Mouse (Mus musculus): ENCODE results near the gene Cd2. TPM values are rescaled to one million over a fixed set of nuclear protein-coding genes. Genes with fewer than 3 reads are reported as not detected.

Cd2 gene
- polyA plus RNA-seq, 1 experiment from 2014 or later = not detected

- no peaks in the 10 kb centered on the region for H3K36me3 ChIP-seq (ENCODE audit: control insufficient read depth, insufficient read depth)
- TF ChIP-seq CTCF (IDR thresholded peaks at IDR 0.05; ENCODE audit: low read depth) = no peak
- H3K4me3 ChIP-seq (ENCODE audit: low read depth, low read length) = no peak overlapping the region
- WGBS = 93% methylated on average over 5 of the region's 5 CpGs
- no peaks in the 10 kb centered on the region for H3K4me1 ChIP-seq (replicated peaks; ENCODE audit: control insufficient read depth, insufficient read depth, low read length)
- H3K4me2 ChIP-seq (replicated peaks; ENCODE audit: low read depth) = no peak overlapping the region
- no peak for ATAC-seq
- no peak overlapping the region for H3K27ac ChIP-seq (ENCODE audit: low read depth, low read length)
- no peak overlapping the region for H3K9ac ChIP-seq (ENCODE audit: low read depth, low read length)
- no peaks in the 10 kb centered on the region for H3K9me3 ChIP-seq (ENCODE audit: control insufficient read depth)
- no peaks in the 10 kb centered on the region for H3K27me3 ChIP-seq (replicated peaks; ENCODE audit: control insufficient read depth, insufficient read depth, low read length)
These were observed 16.9 kb downstream of the Cd2 start for GRCm38 (mm10) chr3:101270833-101271232.

GRCm38 (mm10) chr3:101268361-101268760, 19.4 kb downstream of the Cd2 start:
- WGBS = 87% methylated on average over 7 of the region's 7 CpGs
- Histone ChIP-seq H3K9me3 (ENCODE audit: control insufficient read depth) (no peaks in the 10 kb centered on the region), H3K9ac (ENCODE audit: low read depth, low read length) (no peak overlapping the region), H3K4me1 (replicated peaks; ENCODE audit: control insufficient read depth, insufficient read depth, low read length) (no peaks in the 10 kb centered on the region), H3K36me3 (ENCODE audit: control insufficient read depth, insufficient read depth) (no peaks in the 10 kb centered on the region), H3K4me2 (replicated peaks; ENCODE audit: low read depth) (no peak overlapping the region), H3K27me3 (replicated peaks; ENCODE audit: control insufficient read depth, insufficient read depth, low read length) (no peaks in the 10 kb centered on the region), H3K27ac (ENCODE audit: low read depth, low read length) (no peak overlapping the region), H3K4me3 (ENCODE audit: low read depth, low read length) (no peak overlapping the region)
- TF ChIP-seq CTCF (IDR thresholded peaks at IDR 0.05; ENCODE audit: low read depth) = no peak
- ATAC-seq = no peak

- Histone ChIP-seq H3K4me3 (ENCODE audit: low read depth, low read length) (no peak overlapping the region), H3K27ac (ENCODE audit: low read depth, low read length) (no peak overlapping the region), H3K36me3 (ENCODE audit: control insufficient read depth, insufficient read depth) (no peaks in the 10 kb centered on the region), H3K4me2 (replicated peaks; ENCODE audit: low read depth) (no peak overlapping the region), H3K27me3 (replicated peaks; ENCODE audit: control insufficient read depth, insufficient read depth, low read length) (no peaks in the 10 kb centered on the region), H3K4me1 (replicated peaks; ENCODE audit: control insufficient read depth, insufficient read depth, low read length) (no peaks in the 10 kb centered on the region), H3K9ac (ENCODE audit: low read depth, low read length) (no peak overlapping the region), H3K9me3 (ENCODE audit: control insufficient read depth) (no peaks in the 10 kb centered on the region)
- WGBS = 87% methylated on average over 3 of the region's 3 CpGs
- no peak for ATAC-seq
- TF ChIP-seq CTCF (IDR thresholded peaks at IDR 0.05; ENCODE audit: low read depth) = no peak
These were observed 22.1 kb downstream of the Cd2 start for GRCm38 (mm10) chr3:101265561-101266091.

- Histone ChIP-seq H3K4me2 (replicated peaks; ENCODE audit: low read depth) (no peak overlapping the region), H3K27ac (ENCODE audit: low read depth, low read length) (no peak overlapping the region), H3K36me3 (ENCODE audit: control insufficient read depth, insufficient read depth) (no peaks in the 10 kb centered on the region), H3K27me3 (replicated peaks; ENCODE audit: control insufficient read depth, insufficient read depth, low read length) (no peaks in the 10 kb centered on the region), H3K9me3 (ENCODE audit: control insufficient read depth) (no peaks in the 10 kb centered on the region), H3K4me1 (replicated peaks; ENCODE audit: control insufficient read depth, insufficient read depth, low read length) (no peaks in the 10 kb centered on the region), H3K4me3 (ENCODE audit: low read depth, low read length) (no peak overlapping the region), H3K9ac (ENCODE audit: low read depth, low read length) (no peak overlapping the region)
- no peak for ATAC-seq
- TF ChIP-seq CTCF (IDR thresholded peaks at IDR 0.05; ENCODE audit: low read depth) = no peak
- 60% methylated on average over 2 of the region's 2 CpGs for WGBS
These were observed 28.8 kb downstream of the Cd2 start for GRCm38 (mm10) chr3:101258976-101259375.

- Histone ChIP-seq H3K36me3 (ENCODE audit: control insufficient read depth, insufficient read depth) (no peaks in the 10 kb centered on the region), H3K27ac (ENCODE audit: low read depth, low read length) (no peak overlapping the region), H3K4me1 (replicated peaks; ENCODE audit: control insufficient read depth, insufficient read depth, low read length) (no peaks in the 10 kb centered on the region), H3K9me3 (ENCODE audit: control insufficient read depth) (no peaks in the 10 kb centered on the region), H3K9ac (ENCODE audit: low read depth, low read length) (no peak overlapping the region), H3K4me2 (replicated peaks; ENCODE audit: low read depth) (no peak overlapping the region), H3K27me3 (replicated peaks; ENCODE audit: control insufficient read depth, insufficient read depth, low read length) (no peaks in the 10 kb centered on the region), H3K4me3 (ENCODE audit: low read depth, low read length) (no peak overlapping the region)
- 61% methylated on average over 8 of the region's 8 CpGs for WGBS
- no peak for ATAC-seq
- no peak for TF ChIP-seq CTCF (IDR thresholded peaks at IDR 0.05; ENCODE audit: low read depth)
These were observed 31.6 kb downstream of the Cd2 start for GRCm38 (mm10) chr3:101256090-101256489.

- ATAC-seq = no peak
These were observed 35.6 kb downstream of the Cd2 start for GRCm38 (mm10) chr3:101252141-101252540.

GRCm38 (mm10) chr3:101249846-101250245, 37.9 kb downstream of the Cd2 start:
- Histone ChIP-seq H3K9me3 (ENCODE audit: control insufficient read depth) (no peaks in the 10 kb centered on the region), H3K27ac (ENCODE audit: low read depth, low read length) (no peak overlapping the region), H3K36me3 (ENCODE audit: control insufficient read depth, insufficient read depth) (no peaks in the 10 kb centered on the region), H3K9ac (ENCODE audit: low read depth, low read length) (no peak overlapping the region), H3K4me3 (ENCODE audit: low read depth, low read length) (no peak overlapping the region), H3K27me3 (replicated peaks; ENCODE audit: control insufficient read depth, insufficient read depth, low read length) (no peaks in the 10 kb centered on the region), H3K4me1 (replicated peaks; ENCODE audit: control insufficient read depth, insufficient read depth, low read length) (no peaks in the 10 kb centered on the region), H3K4me2 (replicated peaks; ENCODE audit: low read depth) (no peak overlapping the region)
- ATAC-seq = no peak
- 88% methylated on average over 6 of the region's 6 CpGs for WGBS
- no peak for TF ChIP-seq CTCF (IDR thresholded peaks at IDR 0.05; ENCODE audit: low read depth)

More at GRCm38 (mm10) chr3:101252141-101252540, 35.6 kb downstream of the Cd2 start:
- no peak overlapping the region for H3K4me2 ChIP-seq (replicated peaks; ENCODE audit: low read depth)
- H3K36me3 ChIP-seq (ENCODE audit: control insufficient read depth, insufficient read depth) = no peaks in the 10 kb centered on the region
- no peaks in the 10 kb centered on the region for H3K9me3 ChIP-seq (ENCODE audit: control insufficient read depth)
- no peak overlapping the region for H3K9ac ChIP-seq (ENCODE audit: low read depth, low read length)
- no peak for TF ChIP-seq CTCF (IDR thresholded peaks at IDR 0.05; ENCODE audit: low read depth)
- H3K4me1 ChIP-seq (replicated peaks; ENCODE audit: control insufficient read depth, insufficient read depth, low read length) = no peaks in the 10 kb centered on the region
- no peaks in the 10 kb centered on the region for H3K27me3 ChIP-seq (replicated peaks; ENCODE audit: control insufficient read depth, insufficient read depth, low read length)
- H3K4me3 ChIP-seq (ENCODE audit: low read depth, low read length) = no peak overlapping the region
- 77% methylated on average over 8 of the region's 8 CpGs for WGBS
- H3K27ac ChIP-seq (ENCODE audit: low read depth, low read length) = no peak overlapping the region

Data from intestine, postnatal 0 days (tissue).